Comparison of ENCODE assay signal across 9 mouse cellular contexts in the genomic region with DNA sequence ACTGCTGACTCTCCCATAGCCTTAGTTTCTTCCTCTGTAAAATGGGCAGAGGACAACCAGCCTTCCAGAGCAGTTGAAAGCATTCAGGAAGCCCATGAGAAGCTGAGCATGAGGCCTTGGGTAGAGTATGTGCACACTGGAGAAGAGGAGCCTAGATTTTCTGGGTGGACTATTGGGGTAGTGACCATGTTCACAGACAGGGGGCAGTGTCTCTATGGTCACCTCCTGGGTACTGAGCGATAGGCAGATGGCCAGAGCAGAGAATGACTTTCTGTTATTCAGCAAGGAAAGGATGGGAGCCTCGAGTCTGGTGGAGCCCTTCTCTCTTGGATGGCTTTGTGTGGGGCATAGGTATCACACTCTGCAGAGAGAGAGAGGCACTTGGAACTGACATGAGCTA.
DNase-seq lines count a peak whose midpoint lies in the region; ATAC-seq and TF ChIP-seq lines count a peak whose summit lies in the region.
"Had no signal": no experiment of that assay in that cellular context is flagged by ENCODE, and none has a peak within 500 bp of the region (broad histone marks: within the 10 kb centered on the region; RNA-seq: fewer than 3 reads in every experiment).

No protein-coding gene starts in this region.

- ATAC-seq in forebrain, embryonic 11.5 days (replicated peaks; ENCODE audit: low FRiP score) = 0 out of 2 replicates have a peak, but pooled peaks have one; percentile 33
- no peak for ATAC-seq in forebrain, embryonic 13.5 days
- peak; percentile 17; the same call in 1 of the 2 replicates for ATAC-seq in lung, embryonic 16.5 days (ENCODE audit: low read depth)
- ATAC-seq in liver, postnatal 0 days = peak; percentile 56

- H3K9ac ChIP-seq in forebrain, embryonic 11.5 days (ENCODE audit: low read length) = no peak overlapping the region
- no peak overlapping the region for H3K9ac ChIP-seq in forebrain, embryonic 13.5 days
- no peak overlapping the region for H3K9ac ChIP-seq in lung, embryonic 16.5 days (ENCODE audit: low read length)
- H3K9ac ChIP-seq in liver, postnatal 0 days (replicated peaks) = no peak overlapping the region

- no peak for DNase-seq in forebrain, embryonic 11.5 days (ENCODE audit: low spot score)
- no peak for DNase-seq in lung, postnatal 4 days
- DNase-seq in MEL-GATA-1-ER (ENCODE audit: extremely low read depth, low read depth) = peak; percentile 13
- peak; percentile 34 for DNase-seq in liver, postnatal 0 days
- no peak for DNase-seq in left cerebral cortex, postnatal 10 days (ENCODE audit: extremely low spot score in 1 of 2, low spot score in 2 of 2)
- no peak for DNase-seq in midbrain, embryonic 10.5 days (ENCODE audit: low spot score)

- no peak overlapping the region for H3K27ac ChIP-seq in forebrain, embryonic 11.5 days (ENCODE audit: low read depth, low read length)
- no peak overlapping the region for H3K27ac ChIP-seq in forebrain, embryonic 13.5 days
- H3K27ac ChIP-seq in lung, embryonic 16.5 days (ENCODE audit: low read length) = no peak overlapping the region
- H3K27ac ChIP-seq in liver, postnatal 0 days (ENCODE audit: low read depth) = no peak overlapping the region
- no peak overlapping the region for H3K27ac ChIP-seq in midbrain, embryonic 10.5 days (replicated peaks)
- H3K27ac ChIP-seq: macrophage had no signal

- TF ChIP-seq EP300 in liver, postnatal 0 days (IDR thresholded peaks at IDR 0.05; ENCODE audit: low read depth) = no peak

- no peak overlapping the region for H3K4me2 ChIP-seq in forebrain, embryonic 11.5 days (ENCODE audit: low read depth, low read length, severe bottlenecking)
- no peak overlapping the region for H3K4me2 ChIP-seq in forebrain, embryonic 13.5 days
- H3K4me2 ChIP-seq in lung, embryonic 16.5 days (ENCODE audit: low read depth, low read length) = no peak overlapping the region
- H3K4me2 ChIP-seq in liver, postnatal 0 days (ENCODE audit: low read depth, low read length) = no peak overlapping the region

- WGBS in forebrain, embryonic 11.5 days = 81% methylated on average over 2 of the region's 2 CpGs
- 71% methylated on average over 2 of the region's 2 CpGs for WGBS in forebrain, embryonic 13.5 days
- WGBS in lung, embryonic 16.5 days = 63% methylated on average over 2 of the region's 2 CpGs
- 59% methylated on average over 2 of the region's 2 CpGs for WGBS in liver, postnatal 0 days (ENCODE audit: insufficient replicate concordance)
- WGBS in midbrain, embryonic 10.5 days = 69% methylated on average over 2 of the region's 2 CpGs

- no peaks in the 10 kb centered on the region for H3K36me3 ChIP-seq in forebrain, embryonic 11.5 days (ENCODE audit: control insufficient read depth, insufficient read depth, low read length)
- H3K36me3 ChIP-seq in forebrain, embryonic 13.5 days (ENCODE audit: poor library complexity, severe bottlenecking) = no peaks in the 10 kb centered on the region
- H3K36me3 ChIP-seq in lung, embryonic 16.5 days (ENCODE audit: control insufficient read depth, insufficient read depth, low read length) = no peaks in the 10 kb centered on the region
- H3K36me3 ChIP-seq in liver, postnatal 0 days (replicated peaks; ENCODE audit: insufficient read depth, low read length) = peaks cover 41% of the 10 kb centered on the region
- H3K36me3 ChIP-seq in midbrain, embryonic 10.5 days = no peaks in the 10 kb centered on the region

- H3K9me3 ChIP-seq in forebrain, embryonic 11.5 days (ENCODE audit: control insufficient read depth, low read length) = peaks cover 5% of the 10 kb centered on the region; the same call in 1 of the 2 replicates
- H3K9me3 ChIP-seq in forebrain, embryonic 13.5 days (replicated peaks) = no peaks in the 10 kb centered on the region
- 0 out of 2 replicates have a peak, but pooled peaks cover 3% of the 10 kb centered on the region for H3K9me3 ChIP-seq in lung, embryonic 16.5 days (ENCODE audit: control insufficient read depth, low read length)
- peaks cover 5% of the 10 kb centered on the region; the same call in 1 of the 2 replicates for H3K9me3 ChIP-seq in liver, postnatal 0 days (ENCODE audit: low read length)
- no peaks in the 10 kb centered on the region for H3K9me3 ChIP-seq in midbrain, embryonic 10.5 days (replicated peaks)

- H3K4me1 ChIP-seq in forebrain, embryonic 11.5 days (replicated peaks; ENCODE audit: control insufficient read depth, insufficient read depth, low read length) = no peaks in the 10 kb centered on the region
- no peaks in the 10 kb centered on the region for H3K4me1 ChIP-seq in forebrain, embryonic 13.5 days
- no peaks in the 10 kb centered on the region for H3K4me1 ChIP-seq in lung, embryonic 16.5 days (replicated peaks; ENCODE audit: control insufficient read depth, insufficient read depth, low read length)
- H3K4me1 ChIP-seq in liver, postnatal 0 days (ENCODE audit: insufficient read depth) = no peaks in the 10 kb centered on the region
- no peaks in the 10 kb centered on the region for H3K4me1 ChIP-seq in midbrain, embryonic 10.5 days

- intact Hi-C loops in left cerebral cortex, postnatal 10 days (cut with DNase I) = no loop called here

- no peak overlapping the region for H3K4me3 ChIP-seq in forebrain, embryonic 11.5 days (ENCODE audit: low read depth, low read length)
- no peak overlapping the region for H3K4me3 ChIP-seq in forebrain, embryonic 13.5 days
- H3K4me3 ChIP-seq in lung, embryonic 16.5 days (ENCODE audit: low read length) = no peak overlapping the region
- H3K4me3 ChIP-seq in liver, postnatal 0 days (ENCODE audit: low read depth, low read length) = no peak overlapping the region
- H3K4me3 ChIP-seq in midbrain, embryonic 10.5 days = no peak overlapping the region

- TF ChIP-seq CTCF in liver, postnatal 0 days (IDR thresholded peaks at IDR 0.05; ENCODE audit: low read depth) = peak; percentile 62

- H3K27me3 ChIP-seq in forebrain, embryonic 11.5 days (ENCODE audit: control insufficient read depth, insufficient read depth, low read length) = no peaks in the 10 kb centered on the region
- H3K27me3 ChIP-seq in forebrain, embryonic 13.5 days = peaks cover 7% of the 10 kb centered on the region
- H3K27me3 ChIP-seq in lung, embryonic 16.5 days (ENCODE audit: control insufficient read depth, insufficient read depth, low read depth, low read length) = peaks cover 2% of the 10 kb centered on the region; the same call in 1 of the 2 replicates
- H3K27me3 ChIP-seq in liver, postnatal 0 days (ENCODE audit: insufficient read depth, low read length) = no peaks in the 10 kb centered on the region
- peaks cover 4% of the 10 kb centered on the region for H3K27me3 ChIP-seq in midbrain, embryonic 10.5 days (ENCODE audit: low read depth, poor library complexity, severe bottlenecking)

Comparison
In these comparisons a context has a peak if more than half of its experiments do, and no peak if none do; other contexts are left out.
1. DNase-seq: peak in MEL-GATA-1-ER (single experiment) and liver, postnatal 0 days (single experiment); none in forebrain, embryonic 11.5 days (single experiment), lung, postnatal 4 days (0 of 2), left cerebral cortex, postnatal 10 days (0 of 2) and midbrain, embryonic 10.5 days (single experiment).